Mouse (Mus musculus) gastrocnemius, adult 2 months (tissue): ENCODE measurements at regions not wholly inside any gene's neighbourhood (a gene's known extent, or its start where the extent isn't known, plus 50 kb on each side); places are given as distances from the start of the nearest gene placed in this dataset. TPM values are rescaled to one million over a fixed set of nuclear protein-coding genes. Genes with fewer than 3 reads are reported as not detected.

Experiments used
- DNase-seq: peaks from one replicate; pipeline ENCODE4 v3.0.0; 2022
- H3K27ac ChIP-seq: fragments of 200-600 bp; 2 replicates; pipeline ENCODE4 v1.8.1; 2022; ENCODE audit warnings: mild to moderate bottlenecking
- H3K4me3 ChIP-seq: fragments of 200-600 bp; 2 replicates; pipeline ENCODE4 v1.8.1; 2022; ENCODE audit warnings: mild to moderate bottlenecking, moderate library complexity
- CTCF ChIP-seq: fragments of 200-600 bp; IDR thresholded peaks from 2 replicates; pipeline ENCODE4 v1.8.1; 2022; ENCODE audit warnings: antibody characterized with exemption, mild to moderate bottlenecking, moderate library complexity
- intact Hi-C: fragments of 180-260 bp; cut with DNase I; formaldehyde crosslinking; loops from one replicate; pipeline ENCODE4 v1.15.1; 2025
- microRNA-seq: library from miRNA; unstranded; fragments of <30 nt; microRNA quantifications from one replicate; pipeline ENCODE4 v1.2.0, GENCODE M21; 2021

- TF ChIP-seq CTCF: no peak
- Histone ChIP-seq H3K4me3 (no peak overlapping the region), H3K27ac (no peak overlapping the region)
- DNase-seq: no peak
- intact Hi-C loops: no loop called here
Measured at GRCm38 (mm10) chr17:82153446-82153845, 415.3 kb upstream of the Slc8a1 start.

GRCm38 (mm10) chr17:82134843-82135242 lies 396.7 kb upstream of the Slc8a1 start:
- no peak for DNase-seq
- intact Hi-C loops: no loop called here
- Histone ChIP-seq H3K27ac (no peak overlapping the region), H3K4me3 (no peak overlapping the region)
- TF ChIP-seq CTCF: no peak

- intact Hi-C loops: no loop called here
- Histone ChIP-seq H3K27ac (no peak overlapping the region), H3K4me3 (no peak overlapping the region)
- DNase-seq: no peak
- no peak for TF ChIP-seq CTCF
Measured at GRCm38 (mm10) chr17:82132941-82133340, 394.8 kb upstream of the Slc8a1 start.

- no peak for TF ChIP-seq CTCF
- no peak overlapping the region for H3K27ac ChIP-seq
- no peak overlapping the region for H3K4me3 ChIP-seq
- intact Hi-C loops: no loop called here
- DNase-seq: no peak
Measured at GRCm38 (mm10) chr17:82087141-82087540, 349.0 kb upstream of the Slc8a1 start.

- Histone ChIP-seq H3K27ac (no peak overlapping the region), H3K4me3 (no peak overlapping the region)
- TF ChIP-seq CTCF: no peak
- intact Hi-C loops: no loop called here
- no peak for DNase-seq
Measured at GRCm38 (mm10) chr17:82080301-82080700, 342.1 kb upstream of the Slc8a1 start.

Small RNA genes in the stretch of these regions (microRNA-seq; reads per million reads assigned to microRNA genes)
- not detected for gene Gm23400
- gene Gm27359: not detected
